Mouse (Mus musculus) heart, embryonic 12.5 days (tissue): Measurements from ENCODE around the gene Ptprs. TPM values are rescaled to one million over a fixed set of nuclear protein-coding genes. Genes with fewer than 3 reads are reported as not detected.
A peak's percentile ranks its signal among the peaks of the same experiment; 100 is the strongest.

Source experiments
- ATAC-seq: fragments of 200-750 bp; cut with Nextera tagmentation; 2 replicates; pipeline ENCODE4 v1.8.0; 2017; ENCODE audit warnings: moderate TSS enrichment, moderate library complexity; ENCODE audit not compliant: insufficient number of reproducible peaks, low FRiP score
- H3K27ac ChIP-seq: fragments of 300-500 bp; sonication (generic); 2 replicates; pipeline ENCODE4 v1.5.1; 2016; ENCODE audit warnings: mild to moderate bottlenecking, moderate library complexity; ENCODE audit not compliant: poor library complexity, severe bottlenecking
- H3K27me3 ChIP-seq: fragments of 300-500 bp; sonication (generic); replicated peaks from 2 replicates; pipeline ENCODE4 v1.6.1; 2016; ENCODE audit warnings: mild to moderate bottlenecking, moderate library complexity
- H3K36me3 ChIP-seq: fragments of 300-500 bp; sonication (generic); 2 replicates; pipeline ENCODE4 v1.6.1; 2016; ENCODE audit warnings: mild to moderate bottlenecking, moderate library complexity
- H3K4me1 ChIP-seq: fragments of 300-500 bp; sonication (generic); replicated peaks from 2 replicates; pipeline ENCODE4 v1.6.1; 2016; ENCODE audit warnings: mild to moderate bottlenecking
- H3K4me2 ChIP-seq: fragments of 300-500 bp; sonication (generic); 2 replicates; pipeline ENCODE4 v1.6.1; 2016; ENCODE audit warnings: mild to moderate bottlenecking, moderate library complexity
- H3K4me3 ChIP-seq: fragments of 300-500 bp; sonication (generic); 2 replicates; pipeline ENCODE4 v1.5.1; 2016; ENCODE audit warnings: mild to moderate bottlenecking
- H3K9ac ChIP-seq: fragments of 300-500 bp; sonication (generic); 2 replicates; pipeline ENCODE4 v1.6.1; 2016; ENCODE audit warnings: mild to moderate bottlenecking, moderate library complexity
- H3K9me3 ChIP-seq: fragments of 300-500 bp; sonication (generic); replicated peaks from 2 replicates; pipeline ENCODE4 v1.6.1; 2016; ENCODE audit warnings: mild to moderate bottlenecking, moderate library complexity
- WGBS: fragments of 180-500 bp; shearing (Covaris S2); methylation state at CpG from one replicate; pipeline ENCODE4 v1.1.7; 2016; 5-methylcytosine and 5-hydroxymethylcytosine counted together
- polyA plus RNA-seq: library from polyadenylated mRNA; unstranded; fragments of >200 nt; fragmentation: Nextera tagmentation; extraction: Ambion mirVana; gene quantifications from 2 replicates; pipeline ENCODE4 v1.2.1, GENCODE M21; 2016

Ptprs gene
- polyA plus RNA-seq, 1 experiment from 2014 or later: 90.2 TPM

DNA sequence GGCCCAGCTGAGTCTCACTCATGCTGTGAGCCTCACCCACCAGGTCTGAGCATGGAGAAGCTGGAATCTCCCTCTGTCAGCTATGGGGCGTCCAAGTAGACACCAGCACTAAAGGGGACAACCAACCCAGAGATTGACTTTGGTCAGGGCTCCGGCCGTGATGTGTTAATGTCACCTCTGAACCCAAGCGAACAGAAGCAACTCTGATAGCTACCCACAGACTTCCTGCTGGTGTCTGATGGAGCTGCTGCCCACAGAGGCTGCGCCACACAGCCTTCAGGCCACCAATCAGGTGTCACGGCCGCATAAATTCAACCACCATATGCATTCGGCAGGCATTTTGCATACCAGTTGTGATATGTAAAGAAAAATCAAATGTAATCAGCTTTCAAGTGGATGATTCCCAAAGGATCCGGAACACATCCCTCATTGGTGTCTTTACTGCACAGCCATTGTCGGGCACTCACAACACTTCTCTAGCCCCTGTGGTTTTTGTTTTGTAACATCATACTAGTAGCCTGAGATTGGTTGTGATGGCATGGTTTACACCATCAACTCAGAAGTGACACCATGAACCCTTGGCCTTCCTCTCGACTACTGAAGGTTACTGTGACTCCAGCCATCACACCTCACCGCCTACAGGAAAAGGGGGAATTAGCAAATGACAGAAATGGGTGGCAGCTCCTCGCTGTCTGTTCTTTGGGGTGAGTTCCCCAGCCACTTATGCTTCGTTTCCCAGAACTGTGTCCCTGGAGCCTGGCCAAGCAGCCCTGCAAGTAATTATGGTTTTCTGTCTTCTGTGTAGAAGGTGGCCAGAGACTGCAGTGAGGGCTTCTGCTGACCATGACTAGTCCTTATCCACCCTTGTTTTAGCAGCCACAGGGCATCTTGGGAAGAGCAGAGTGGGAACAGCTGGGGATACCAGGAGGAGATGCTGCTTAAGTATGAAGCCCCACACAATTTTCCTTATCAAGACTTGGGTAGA lies 70.1 kb downstream of the Ptprs start:
- H3K4me2 ChIP-seq: no peak overlapping the region
- no peaks in the 10 kb centered on the region for H3K9me3 ChIP-seq
- no peak overlapping the region for H3K9ac ChIP-seq
- WGBS: 79% methylated on average over 14 of the region's 14 CpGs
- H3K4me3 ChIP-seq: no peak overlapping the region
- H3K27ac ChIP-seq: peak overlapping the region; percentile 29
- H3K27me3 ChIP-seq: no peaks in the 10 kb centered on the region
- H3K36me3 ChIP-seq: peaks cover 52% of the 10 kb centered on the region
- no peak for ATAC-seq
- peaks cover 35% of the 10 kb centered on the region for H3K4me1 ChIP-seq

DNA sequence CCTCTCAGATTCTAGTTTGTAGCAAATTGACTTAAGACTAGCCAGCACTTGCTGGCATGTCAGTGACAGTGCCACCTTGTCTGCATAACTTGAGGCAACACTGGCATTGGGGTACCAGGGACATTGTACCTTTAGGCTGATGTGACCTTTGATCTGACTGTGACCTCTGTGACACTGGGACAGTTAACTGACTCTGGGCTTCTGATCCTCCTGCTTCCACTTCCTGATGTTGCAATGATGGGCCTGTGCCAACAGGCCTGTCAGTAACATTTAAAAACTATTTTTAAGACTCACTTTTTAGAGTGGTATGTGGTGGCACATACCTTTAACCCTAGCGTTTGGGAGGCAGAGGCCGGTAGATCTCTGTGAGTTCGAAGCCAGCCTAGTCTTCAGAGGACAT lies 70.9 kb downstream of the Ptprs start:
- H3K9ac ChIP-seq: no peak overlapping the region
- H3K4me2 ChIP-seq: no peak overlapping the region
- H3K9me3 ChIP-seq: no peaks in the 10 kb centered on the region
- H3K4me3 ChIP-seq: no peak overlapping the region
- peaks cover 35% of the 10 kb centered on the region for H3K4me1 ChIP-seq
- WGBS: 87% methylated on average over 3 of the region's 3 CpGs
- no peak for ATAC-seq
- peaks cover 52% of the 10 kb centered on the region for H3K36me3 ChIP-seq
- no peak overlapping the region for H3K27ac ChIP-seq
- no peaks in the 10 kb centered on the region for H3K27me3 ChIP-seq

DNA sequence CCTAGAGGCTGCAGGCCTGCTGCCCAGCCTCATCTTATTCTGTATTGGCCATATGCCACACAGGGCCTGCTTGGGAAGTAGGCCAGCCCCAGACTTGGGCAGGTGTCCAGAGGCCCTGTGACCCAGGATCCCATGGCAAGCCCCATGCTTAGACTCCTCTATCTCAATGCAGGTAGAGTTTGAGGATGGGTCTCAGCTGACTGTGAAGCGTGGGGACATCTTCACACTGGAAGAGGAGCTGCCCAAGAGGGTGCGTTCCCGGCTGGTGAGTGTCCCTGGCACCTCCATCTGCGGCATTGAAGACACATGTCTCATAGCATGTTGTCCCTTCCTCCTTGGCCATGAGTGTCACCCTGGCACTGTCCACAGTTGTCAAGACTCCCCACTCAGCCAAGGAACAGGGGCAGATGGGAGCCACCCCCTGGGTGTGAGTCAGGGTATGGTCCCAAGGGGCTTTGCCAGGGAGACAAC lies 75.2 kb downstream of the Ptprs start:
- Histone ChIP-seq H3K36me3 (peaks cover 93% of the 10 kb centered on the region), H3K4me3 (no peak overlapping the region), H3K27ac (no peak overlapping the region), H3K9me3 (no peaks in the 10 kb centered on the region), H3K27me3 (no peaks in the 10 kb centered on the region), H3K4me1 (no peaks in the 10 kb centered on the region), H3K9ac (no peak overlapping the region), H3K4me2 (no peak overlapping the region)
- no peak for ATAC-seq
- WGBS: 94% methylated on average over 4 of the region's 4 CpGs

DNA sequence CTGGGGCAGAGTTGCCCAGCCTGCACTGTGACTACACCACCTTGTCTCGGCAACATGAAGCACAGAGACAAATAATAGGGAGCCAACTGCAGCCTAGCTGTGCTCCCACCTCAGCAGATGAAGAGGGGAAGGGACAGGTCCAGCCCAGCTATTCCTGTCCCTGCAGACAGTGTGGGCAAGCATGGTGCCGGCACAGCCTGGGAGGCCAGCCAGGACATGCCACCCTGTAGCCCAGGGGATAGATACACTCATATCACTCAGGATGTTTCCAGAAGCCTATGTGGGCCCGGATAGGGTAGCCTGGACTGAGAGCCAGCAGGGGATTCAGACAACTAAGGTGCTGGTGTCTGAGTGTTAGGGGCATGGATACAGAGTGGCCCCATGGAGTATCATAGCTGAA lies 76.1 kb downstream of the Ptprs start:
- no peak overlapping the region for H3K4me3 ChIP-seq
- H3K9ac ChIP-seq: no peak overlapping the region
- H3K27me3 ChIP-seq: no peaks in the 10 kb centered on the region
- peaks cover 97% of the 10 kb centered on the region for H3K36me3 ChIP-seq
- H3K9me3 ChIP-seq: no peaks in the 10 kb centered on the region
- no peaks in the 10 kb centered on the region for H3K4me1 ChIP-seq
- H3K27ac ChIP-seq: no peak overlapping the region
- no peak for ATAC-seq
- H3K4me2 ChIP-seq: no peak overlapping the region
- WGBS: 90% methylated on average over 3 of the region's 3 CpGs

DNA sequence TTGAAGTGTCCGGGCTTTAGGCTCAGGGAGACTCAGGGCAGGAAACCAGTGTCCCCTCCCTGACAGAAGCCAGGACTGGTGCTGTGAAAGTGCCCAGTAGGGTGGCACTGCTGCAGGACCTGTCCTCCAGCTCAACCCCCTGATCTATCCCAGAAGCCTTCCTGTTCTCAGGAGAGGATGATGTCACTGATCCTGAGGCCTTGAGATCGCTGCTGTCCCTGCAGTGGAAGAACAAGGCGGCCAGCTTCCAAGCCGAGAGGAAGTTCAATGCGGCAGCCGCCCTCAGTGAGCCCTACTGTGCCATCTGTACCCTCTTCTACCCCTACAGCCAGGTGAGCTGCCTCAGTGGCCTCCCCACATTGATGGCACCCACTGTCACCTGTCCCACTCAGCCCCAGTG lies 80.2 kb downstream of the Ptprs start:
- H3K27me3 ChIP-seq: no peaks in the 10 kb centered on the region
- no peak for ATAC-seq
- no peak overlapping the region for H3K4me3 ChIP-seq
- no peak overlapping the region for H3K27ac ChIP-seq
- no peaks in the 10 kb centered on the region for H3K9me3 ChIP-seq
- H3K9ac ChIP-seq: no peak overlapping the region
- H3K36me3 ChIP-seq: peaks cover 100% of the 10 kb centered on the region
- 79% methylated on average over 6 of the region's 6 CpGs for WGBS
- H3K4me2 ChIP-seq: no peak overlapping the region
- no peaks in the 10 kb centered on the region for H3K4me1 ChIP-seq

DNA sequence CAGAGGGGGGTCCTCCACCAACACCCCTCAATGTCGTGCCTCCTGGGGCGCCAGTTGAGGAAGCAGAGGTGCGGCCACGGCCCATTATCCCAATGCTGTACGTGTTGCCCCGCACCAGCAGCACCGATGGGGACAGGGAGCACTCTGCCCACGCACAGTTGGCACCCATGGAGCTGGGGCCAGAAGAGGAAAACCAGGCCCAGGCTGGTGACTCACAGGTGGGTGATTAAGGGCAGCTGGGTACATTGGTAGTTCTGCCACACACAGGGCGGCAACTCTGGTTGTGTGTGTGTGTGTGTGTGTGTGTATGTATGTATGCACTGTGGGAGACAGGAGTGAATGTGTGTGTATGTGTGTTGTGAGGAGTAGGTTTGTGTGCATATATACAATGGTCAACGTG lies 82.4 kb downstream of the Ptprs start:
- 89% methylated on average over 10 of the region's 10 CpGs for WGBS
- Histone ChIP-seq H3K27ac (no peak overlapping the region), H3K9me3 (no peaks in the 10 kb centered on the region), H3K4me1 (no peaks in the 10 kb centered on the region), H3K36me3 (peaks cover 100% of the 10 kb centered on the region), H3K4me3 (no peak overlapping the region), H3K9ac (no peak overlapping the region), H3K27me3 (no peaks in the 10 kb centered on the region), H3K4me2 (no peak overlapping the region)
- no peak for ATAC-seq

DNA sequence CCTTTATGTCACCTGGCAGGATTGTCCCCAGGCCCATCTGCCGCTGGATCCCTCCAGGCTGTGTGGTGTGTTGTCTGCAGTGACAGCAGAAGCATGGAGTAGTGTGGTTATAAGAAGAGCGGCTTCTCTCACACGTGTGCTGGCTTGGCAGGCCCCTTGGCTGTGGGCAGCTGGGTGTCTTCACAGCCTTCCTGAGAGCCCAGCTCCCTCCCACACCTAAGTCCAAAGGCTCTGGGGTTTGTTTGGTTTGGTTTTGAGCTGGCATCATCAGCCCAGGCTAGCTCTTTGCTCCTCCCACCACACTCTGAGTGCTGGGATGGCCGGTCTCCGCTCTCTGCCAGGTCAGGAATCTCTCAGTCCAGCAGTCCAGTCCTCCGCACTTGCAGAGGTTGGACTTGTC lies 83.0 kb downstream of the Ptprs start:
- ATAC-seq: no peak
- no peak overlapping the region for H3K4me3 ChIP-seq
- no peaks in the 10 kb centered on the region for H3K9me3 ChIP-seq
- WGBS: 93% methylated on average over 6 of the region's 6 CpGs
- H3K36me3 ChIP-seq: peaks cover 100% of the 10 kb centered on the region
- H3K27me3 ChIP-seq: no peaks in the 10 kb centered on the region
- H3K27ac ChIP-seq: no peak overlapping the region
- H3K4me2 ChIP-seq: no peak overlapping the region
- H3K4me1 ChIP-seq: no peaks in the 10 kb centered on the region
- H3K9ac ChIP-seq: no peak overlapping the region

DNA sequence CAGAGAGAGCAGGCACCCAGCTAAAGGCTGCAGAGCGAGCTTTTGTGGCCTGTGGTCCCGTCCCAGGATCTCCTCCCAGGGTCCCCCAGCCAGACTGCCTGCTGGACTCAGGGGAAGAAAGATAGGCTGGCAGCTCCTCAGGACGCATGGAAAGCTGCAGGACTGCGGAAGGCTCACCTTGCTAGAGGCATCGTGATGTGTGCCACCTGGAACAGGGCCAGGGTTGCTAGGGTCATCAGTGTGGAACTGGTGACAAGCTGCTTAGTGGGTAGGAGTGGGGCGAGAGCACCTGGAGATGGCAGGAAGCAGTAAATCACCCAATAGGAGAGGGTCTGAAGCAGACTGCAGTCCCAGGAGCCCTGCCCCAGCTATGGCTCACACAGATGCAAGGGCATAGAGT lies 88.7 kb downstream of the Ptprs start:
- no peak overlapping the region for H3K4me2 ChIP-seq
- no peaks in the 10 kb centered on the region for H3K9me3 ChIP-seq
- WGBS: 88% methylated on average over 6 of the region's 6 CpGs
- no peak overlapping the region for H3K4me3 ChIP-seq
- no peaks in the 10 kb centered on the region for H3K27me3 ChIP-seq
- H3K9ac ChIP-seq: no peak overlapping the region
- H3K36me3 ChIP-seq: peaks cover 94% of the 10 kb centered on the region
- no peak overlapping the region for H3K27ac ChIP-seq
- no peaks in the 10 kb centered on the region for H3K4me1 ChIP-seq
- no peak for ATAC-seq

DNA sequence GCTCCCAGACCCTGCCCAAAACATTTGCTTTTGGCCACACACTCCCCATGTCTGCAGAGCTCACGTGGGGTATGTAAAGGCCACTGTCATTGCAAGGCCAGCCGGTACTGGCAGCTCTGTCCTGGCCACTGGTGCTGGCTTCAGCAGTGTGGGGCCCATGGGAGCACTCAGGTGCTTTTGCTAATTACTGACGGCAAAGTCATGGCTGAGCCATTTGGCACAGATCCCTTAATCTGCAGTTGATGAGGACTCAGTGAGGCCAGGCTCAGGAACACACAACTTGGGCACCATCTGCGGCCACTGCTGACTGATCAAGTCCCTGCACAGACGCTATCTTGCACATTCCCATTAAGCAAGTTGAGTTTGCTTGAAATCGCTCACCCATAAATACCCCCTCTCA lies 91.4 kb downstream of the Ptprs start:
- no peak overlapping the region for H3K4me3 ChIP-seq
- no peak overlapping the region for H3K9ac ChIP-seq
- H3K36me3 ChIP-seq: peaks cover 92% of the 10 kb centered on the region
- H3K27me3 ChIP-seq: no peaks in the 10 kb centered on the region
- 86% methylated on average over 6 of the region's 6 CpGs for WGBS
- no peaks in the 10 kb centered on the region for H3K9me3 ChIP-seq
- no peak for ATAC-seq
- no peak overlapping the region for H3K27ac ChIP-seq
- H3K4me2 ChIP-seq: no peak overlapping the region
- H3K4me1 ChIP-seq: no peaks in the 10 kb centered on the region

DNA sequence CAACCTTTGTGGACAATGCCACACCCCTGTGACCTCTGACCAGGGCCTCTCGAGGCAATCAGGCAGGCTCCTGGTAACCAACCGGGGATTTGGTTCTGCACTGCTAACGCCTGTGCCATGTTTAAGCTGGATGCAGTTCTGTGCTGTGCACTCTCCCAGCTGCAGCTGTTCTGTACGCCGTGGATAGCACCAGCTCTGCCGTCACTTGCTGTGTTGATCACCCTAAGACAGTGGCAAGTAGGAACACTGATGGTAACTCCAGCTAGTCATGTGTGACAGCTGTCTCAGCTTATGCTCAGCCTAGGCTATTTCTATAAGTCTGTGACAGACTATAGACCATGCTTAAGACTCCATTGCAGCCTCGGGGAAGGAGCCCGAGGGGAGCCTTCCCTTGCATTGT lies 93.3 kb downstream of the Ptprs start:
- no peak overlapping the region for H3K4me3 ChIP-seq
- H3K27me3 ChIP-seq: no peaks in the 10 kb centered on the region
- ATAC-seq: no peak
- H3K9me3 ChIP-seq: no peaks in the 10 kb centered on the region
- H3K36me3 ChIP-seq: peaks cover 92% of the 10 kb centered on the region
- no peak overlapping the region for H3K27ac ChIP-seq
- H3K4me2 ChIP-seq: no peak overlapping the region
- 78% methylated on average over 8 of the region's 8 CpGs for WGBS
- no peak overlapping the region for H3K9ac ChIP-seq
- no peaks in the 10 kb centered on the region for H3K4me1 ChIP-seq

DNA sequence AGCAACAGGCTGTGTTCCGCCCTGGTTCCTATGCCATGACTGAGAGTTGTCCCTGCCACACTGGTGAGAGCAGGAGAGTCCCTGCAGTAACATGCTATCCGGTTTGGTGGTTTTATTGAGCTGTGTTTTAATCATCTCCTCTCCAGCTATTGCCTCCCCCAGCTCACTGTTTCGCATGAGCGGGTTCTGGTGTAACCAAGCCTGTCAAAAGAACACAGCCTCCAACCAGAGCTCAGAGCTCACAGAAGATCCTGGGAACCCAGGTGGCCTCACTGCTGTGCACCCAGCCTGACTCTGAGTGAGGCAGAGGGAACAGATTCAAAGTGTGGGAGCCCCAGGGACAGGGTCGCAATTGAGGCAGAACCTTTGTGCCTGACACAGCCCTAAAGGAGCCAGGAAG lies 95.1 kb downstream of the Ptprs start:
- Histone ChIP-seq H3K9ac (no peak overlapping the region), H3K27me3 (no peaks in the 10 kb centered on the region), H3K9me3 (no peaks in the 10 kb centered on the region), H3K36me3 (peaks cover 93% of the 10 kb centered on the region), H3K27ac (no peak overlapping the region), H3K4me2 (no peak overlapping the region), H3K4me1 (no peaks in the 10 kb centered on the region), H3K4me3 (no peak overlapping the region)
- 89% methylated on average over 5 of the region's 5 CpGs for WGBS
- no peak for ATAC-seq

DNA sequence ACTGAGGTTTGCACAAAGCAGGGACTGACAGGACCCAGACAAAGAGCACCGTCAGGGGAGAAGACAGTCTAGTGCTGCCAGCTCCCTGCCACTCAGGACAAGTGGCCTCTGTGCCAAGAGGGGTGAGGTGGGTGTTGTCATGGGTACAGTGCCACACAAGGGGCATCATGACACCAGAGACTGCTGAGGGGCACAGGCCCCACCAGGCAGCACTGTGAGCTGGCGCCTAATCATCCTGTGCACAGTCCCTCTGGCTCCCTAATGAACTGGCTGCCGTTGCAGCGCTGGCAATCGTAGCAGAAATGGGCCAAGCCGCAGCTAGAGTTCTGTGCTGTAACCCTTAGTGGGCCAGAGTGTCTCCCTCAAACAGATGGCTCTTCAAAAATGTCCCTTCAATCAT lies 96.0 kb downstream of the Ptprs start:
- H3K9me3 ChIP-seq: no peaks in the 10 kb centered on the region
- no peak overlapping the region for H3K9ac ChIP-seq
- ATAC-seq: no peak
- H3K27ac ChIP-seq: no peak overlapping the region
- H3K27me3 ChIP-seq: no peaks in the 10 kb centered on the region
- 87% methylated on average over 6 of the region's 6 CpGs for WGBS
- H3K4me2 ChIP-seq: no peak overlapping the region
- H3K4me3 ChIP-seq: no peak overlapping the region
- no peaks in the 10 kb centered on the region for H3K4me1 ChIP-seq
- peaks cover 92% of the 10 kb centered on the region for H3K36me3 ChIP-seq
